Mouse (Mus musculus): Measurements from ENCODE around the gene Gadd45g.

DNA sequence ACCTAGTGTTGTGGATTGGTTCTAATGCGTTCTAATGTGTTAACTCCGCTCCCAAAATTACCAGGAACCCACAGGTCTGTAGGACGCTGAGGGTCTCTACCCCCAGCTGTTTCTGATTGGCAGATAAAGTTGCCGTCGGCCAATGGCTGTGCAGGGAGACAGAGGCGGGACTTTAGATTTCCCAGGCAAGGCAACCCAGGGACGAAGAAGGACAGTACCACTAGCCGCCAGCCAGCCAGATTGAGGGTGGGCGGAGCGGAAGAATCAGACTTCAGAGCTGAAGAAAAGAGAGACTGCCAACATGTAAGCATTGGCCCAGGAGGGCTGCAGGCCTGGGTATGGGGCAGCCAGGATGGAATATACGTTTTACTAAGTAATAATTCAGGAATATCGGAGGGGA, 38.3 kb upstream of the Gadd45g start:
- TF ChIP-seq CTCF (IDR thresholded peaks at IDR 0.05; ENCODE audit: borderline replicate concordance, extremely low read depth, insufficient read depth, insufficient read length) (no peak), POLR2A (IDR thresholded peaks at IDR 0.05; ENCODE audit: borderline replicate concordance, extremely low read depth, insufficient read depth, insufficient read length, poor library complexity, severe bottlenecking) (no peak)

Measured in brain, embryonic 14.5 days (tissue).